Mouse (Mus musculus): ENCODE measurements around the gene Snrpd3. TPM values are rescaled to one million over a fixed set of nuclear protein-coding genes. Genes with fewer than 3 reads are reported as not detected.
"Not testable (repeated sequence)": the region's sequence is repeated elsewhere in the genome, so short reads cannot be mapped to it uniquely, and the experiment has no call there.

Gene Snrpd3
- polyA plus RNA-seq (2021) = 203 TPM

GRCm38 (mm10) chr10:75517073-75517757 lies at the start of gene Snrpd3:
Snrpd3 (plus strand) TSS chr10:75517551.
- no peaks in the 10 kb centered on the region for H3K27me3 ChIP-seq
- ATAC-seq (peak; percentile 96), DNase-seq (ENCODE audit: low read depth, low spot score) (peak; percentile 64)
- in situ Hi-C loops (cut with MboI; ENCODE audit: low pct_unique_long_range_greater_than_20kb) = no loop called here
- TF ChIP-seq CTCF (IDR thresholded peaks at IDR 0.05) = no peak
- ChIA-PET POLR2A (interaction anchor here (0.6 to 1.3 kb wide), 4 partner anchors 10 to 21 kb away, joined by 3 to 4 read pairs (median 3); no protein-coding TSS in a partner anchor), CTCF (interaction anchor here (0.9 kb wide), 1 partner anchor 43 kb away, joined by 3 read pairs; the partner anchor contains the start of gene Lrrc75b)

- no peak for ATAC-seq
- TF ChIP-seq CTCF (IDR thresholded peaks at IDR 0.05) = no peak
- CTCF ChIA-PET = no interaction called here
- POLR2A ChIA-PET = no interaction called here
- H3K27me3 ChIP-seq = no peaks in the 10 kb centered on the region
- in situ Hi-C loops (cut with MboI; ENCODE audit: low pct_unique_long_range_greater_than_20kb) = no loop called here
- DNase-seq (ENCODE audit: low read depth, low spot score) = no peak
Observed at GRCm38 (mm10) chr10:75473411-75473810, 43.9 kb upstream of the Snrpd3 start.

- DNase-seq (ENCODE audit: low read depth, low spot score) (no peak), ATAC-seq (no peak)
- CTCF ChIA-PET = interaction anchor here (0.7 kb wide), 1 partner anchor 36 kb away, joined by 3 read pairs; no protein-coding TSS in a partner anchor
- no peaks in the 10 kb centered on the region for H3K27me3 ChIP-seq
- in situ Hi-C loops (cut with MboI; ENCODE audit: low pct_unique_long_range_greater_than_20kb) = no loop called here
- no peak for TF ChIP-seq CTCF (IDR thresholded peaks at IDR 0.05)
- POLR2A ChIA-PET = interaction anchor here (0.6 kb wide), 1 partner anchor 74 kb away, joined by 3 read pairs; no protein-coding TSS in a partner anchor
Observed at GRCm38 (mm10) chr10:75474571-75474970, 42.8 kb upstream of the Snrpd3 start.

GRCm38 (mm10) chr10:75475139-75475850 lies 42.1 kb upstream of the Snrpd3 start:
- in situ Hi-C loops (cut with MboI; ENCODE audit: low pct_unique_long_range_greater_than_20kb); POLR2A ChIA-PET; DNase-seq (ENCODE audit: low read depth, low spot score); ATAC-seq; H3K27me3 ChIP-seq: not testable (repeated sequence)
- CTCF ChIA-PET = interaction anchor here (1.2 to 1.6 kb wide), 2 partner anchors 24 to 36 kb away, joined by 3 to 6 read pairs; no protein-coding TSS in a partner anchor

GRCm38 (mm10) chr10:75477034-75477433 lies 40.3 kb upstream of the Snrpd3 start:
- TF ChIP-seq CTCF (IDR thresholded peaks at IDR 0.05) = no peak
- ChIA-PET CTCF (interaction anchor here (0.9 kb wide), 1 partner anchor 37 kb away, joined by 3 read pairs; no protein-coding TSS in a partner anchor), POLR2A (no interaction called here)
- DNase-seq (ENCODE audit: low read depth, low spot score) (peak; percentile 35), ATAC-seq (no peak)
- in situ Hi-C loops (cut with MboI; ENCODE audit: low pct_unique_long_range_greater_than_20kb) = no loop called here
- H3K27me3 ChIP-seq = no peaks in the 10 kb centered on the region

- no peaks in the 10 kb centered on the region for H3K27me3 ChIP-seq
- POLR2A ChIA-PET = no interaction called here
- CTCF ChIA-PET = no interaction called here
- ATAC-seq = no peak
- in situ Hi-C loops (cut with MboI; ENCODE audit: low pct_unique_long_range_greater_than_20kb) = loop anchor here (10.0 kb wide), 1 partner anchor 165 kb away; the partner anchor contains the start of gene Adora2a
- no peak for TF ChIP-seq CTCF (IDR thresholded peaks at IDR 0.05)
- DNase-seq (ENCODE audit: low read depth, low spot score) = no peak
Observed at GRCm38 (mm10) chr10:75479955-75480354, 37.4 kb upstream of the Snrpd3 start.

- no peaks in the 10 kb centered on the region for H3K27me3 ChIP-seq
- ChIA-PET CTCF (interaction anchor here (0.9 kb wide), 1 partner anchor 44 kb away, joined by 3 read pairs; no protein-coding TSS in a partner anchor), POLR2A (interaction anchor here (1.0 kb wide), 1 partner anchor 33 kb away, joined by 3 read pairs; no protein-coding TSS in a partner anchor)
- DNase-seq (ENCODE audit: low read depth, low spot score) = no peak
- ATAC-seq = no peak
- TF ChIP-seq CTCF (IDR thresholded peaks at IDR 0.05) = no peak
- in situ Hi-C loops (cut with MboI; ENCODE audit: low pct_unique_long_range_greater_than_20kb) = loop anchor here (10.0 kb wide), 1 partner anchor 167 kb away; the partner anchor contains the start of gene Adora2a
Observed at GRCm38 (mm10) chr10:75481703-75482102, 35.6 kb upstream of the Snrpd3 start.

GRCm38 (mm10) chr10:75482271-75482670 lies 35.1 kb upstream of the Snrpd3 start:
- CTCF ChIA-PET = no interaction called here
- in situ Hi-C loops (cut with MboI; ENCODE audit: low pct_unique_long_range_greater_than_20kb) = loop anchor here (10.0 kb wide), 1 partner anchor 167 kb away; the partner anchor contains the start of gene Adora2a
- no peak for ATAC-seq

GRCm38 (mm10) chr10:75482919-75483483 lies 34.4 kb upstream of the Snrpd3 start:
- ChIA-PET CTCF (no interaction called here), POLR2A (no interaction called here)
- ATAC-seq = no peak
- H3K27me3 ChIP-seq = no peaks in the 10 kb centered on the region
- no peak for DNase-seq (ENCODE audit: low read depth, low spot score)
- in situ Hi-C loops (cut with MboI; ENCODE audit: low pct_unique_long_range_greater_than_20kb) = loop anchor here (10.0 kb wide), 1 partner anchor 168 kb away; the partner anchor contains the start of gene Adora2a
- no peak for TF ChIP-seq CTCF (IDR thresholded peaks at IDR 0.05)

More at GRCm38 (mm10) chr10:75482271-75482670, 35.1 kb upstream of the Snrpd3 start:
- DNase-seq (ENCODE audit: low read depth, low spot score) = no peak
- no peaks in the 10 kb centered on the region for H3K27me3 ChIP-seq
- POLR2A ChIA-PET = interaction anchor here (1.0 kb wide), 1 partner anchor 33 kb away, joined by 3 read pairs; no protein-coding TSS in a partner anchor
- no peak for TF ChIP-seq CTCF (IDR thresholded peaks at IDR 0.05)

- ATAC-seq (no peak), DNase-seq (ENCODE audit: low read depth, low spot score) (no peak)
- CTCF ChIA-PET = no interaction called here
- in situ Hi-C loops (cut with MboI; ENCODE audit: low pct_unique_long_range_greater_than_20kb) = loop anchor here (10.0 kb wide), 1 partner anchor 169 kb away; the partner anchor contains the start of gene Adora2a
- TF ChIP-seq CTCF (IDR thresholded peaks at IDR 0.05) = no peak
- no peaks in the 10 kb centered on the region for H3K27me3 ChIP-seq
- POLR2A ChIA-PET = no interaction called here
Observed at GRCm38 (mm10) chr10:75484066-75484465, 33.3 kb upstream of the Snrpd3 start.
